Comparison of ENCODE assay signal across 29 mouse cellular contexts in genomic region chr10:96356980-96357624, GRCm38 (mm10).
DNase-seq lines count a peak whose midpoint lies in the region; ATAC-seq and TF ChIP-seq lines count a peak whose summit lies in the region.
"Had no signal": no experiment of that assay in that cellular context is flagged by ENCODE, and none has a peak within 500 bp of the region (broad histone marks: within the 10 kb centered on the region; RNA-seq: fewer than 3 reads in every experiment).

No protein-coding gene starts in this region.

- H3K27ac ChIP-seq in spleen, adult 2 months (ENCODE audit: insufficient read depth, low read length) = peak overlapping the region; percentile 60; the same call in 1 of the 2 replicates
- H3K27ac ChIP-seq in intestine, embryonic 15.5 days = no peak overlapping the region
- H3K27ac ChIP-seq: embryonic facial prominence, embryonic 10.5 days; embryonic facial prominence, embryonic 13.5 days; gastrocnemius, adult 2 months; heart, embryonic 10.5 days; heart, embryonic 13.5 days; hindbrain, embryonic 14.5 days; hindbrain, postnatal 0 days had no signal

- no peak for TF ChIP-seq CTCF in spleen, adult 2 months (IDR thresholded peaks at IDR 0.05; ENCODE audit: extremely low read depth, insufficient read depth, insufficient read length, insufficient replicate concordance)

- no peaks in the 10 kb centered on the region for H3K9me3 ChIP-seq in intestine, embryonic 15.5 days
- H3K9me3 ChIP-seq: embryonic facial prominence, embryonic 10.5 days; embryonic facial prominence, embryonic 13.5 days; heart, embryonic 10.5 days; heart, embryonic 13.5 days had no signal

- no peak overlapping the region for H3K4me3 ChIP-seq in spleen, adult 2 months (ENCODE audit: extremely low read depth, insufficient read depth, insufficient read length)
- no peak overlapping the region for H3K4me3 ChIP-seq in intestine, embryonic 15.5 days (replicated peaks)
- H3K4me3 ChIP-seq: embryonic facial prominence, embryonic 10.5 days; embryonic facial prominence, embryonic 13.5 days; gastrocnemius, adult 2 months; heart, embryonic 10.5 days; heart, embryonic 13.5 days had no signal

- WGBS in spleen, adult 2 months = 82% methylated on average over 1 of the region's 1 CpGs
- WGBS in intestine, embryonic 15.5 days = 76% methylated on average over 1 of the region's 1 CpGs

- H3K4me2 ChIP-seq in intestine, embryonic 15.5 days (replicated peaks) = no peak overlapping the region
- H3K4me2 ChIP-seq: embryonic facial prominence, embryonic 13.5 days; heart, embryonic 13.5 days; hindbrain, embryonic 14.5 days had no signal

- peaks cover 8% of the 10 kb centered on the region; the same call in 1 of the 2 replicates for H3K4me1 ChIP-seq in spleen, adult 2 months (ENCODE audit: control insufficient read depth, insufficient read depth, insufficient read length)
- H3K4me1 ChIP-seq in intestine, embryonic 15.5 days (replicated peaks) = no peaks in the 10 kb centered on the region
- H3K4me1 ChIP-seq: embryonic facial prominence, embryonic 10.5 days; heart, embryonic 10.5 days; heart, embryonic 13.5 days had no signal

- ATAC-seq in CD4-positive, CD25-positive, alpha-beta regulatory T cell, adult 4 months = peak; percentile 84
- ATAC-seq in intestine, embryonic 15.5 days = no peak
- ATAC-seq: forebrain, embryonic 14.5 days; forebrain, postnatal 0 days; hindbrain, postnatal 0 days; intestine, embryonic 16.5 days had no signal

- DNase-seq in spleen, adult 2 months (ENCODE audit: low read depth in 1 of 2, low spot score in 2 of 2) = no peak
- no peak for DNase-seq in spleen, adult 12 weeks (ENCODE audit: low spot score)
- DNase-seq in induced T-regulatory cell, adult 2 months (ENCODE audit: low read depth) = peak; percentile 50
- no peak for DNase-seq in lung, postnatal 10 days
- DNase-seq in layer of hippocampus, postnatal 25 days (ENCODE audit: extremely low spot score in 1 of 2, low spot score in 1 of 2) = no peak
- DNase-seq: adrenal gland, adult 2 months; adrenal gland, postnatal 14 days; B cell, adult 2 months; cerebellum, adult 11 months; cerebellum, adult 8-10 months; cerebellum, postnatal 10 days; cerebellum, postnatal 36 days; embryo, embryonic 11 days; forebrain, postnatal 0 days; gastrocnemius, adult 2 months; gastrocnemius, postnatal 14 days; heart, adult 18-20 months; heart, postnatal 14 days; heart, postnatal 4 days had no signal

- H3K36me3 ChIP-seq in spleen, adult 2 months (ENCODE audit: control insufficient read depth, insufficient read depth, low read length) = no peaks in the 10 kb centered on the region
- H3K36me3 ChIP-seq in intestine, embryonic 15.5 days = no peaks in the 10 kb centered on the region
- H3K36me3 ChIP-seq: embryonic facial prominence, embryonic 10.5 days; embryonic facial prominence, embryonic 13.5 days; heart, embryonic 10.5 days; heart, embryonic 13.5 days had no signal

- no peak overlapping the region for H3K9ac ChIP-seq in intestine, embryonic 15.5 days
- H3K9ac ChIP-seq: embryonic facial prominence, embryonic 13.5 days; forebrain, postnatal 0 days; heart, embryonic 13.5 days; hindbrain, embryonic 14.5 days had no signal

- no peak for TF ChIP-seq POLR2A in spleen, adult 2 months (IDR thresholded peaks at IDR 0.05; ENCODE audit: low read depth, low read length)

- no peaks in the 10 kb centered on the region for H3K27me3 ChIP-seq in spleen, adult 2 months (ENCODE audit: control insufficient read depth, insufficient read depth, low read length)
- no peaks in the 10 kb centered on the region for H3K27me3 ChIP-seq in intestine, embryonic 15.5 days (replicated peaks)
- H3K27me3 ChIP-seq: embryonic facial prominence, embryonic 13.5 days; heart, embryonic 13.5 days had no signal
